Mouse (Mus musculus) erythroid progenitor cell, adult 5-6 weeks (primary cell): ENCODE data around the gene Nptn. TPM values are rescaled to one million over a fixed set of nuclear protein-coding genes. Genes with fewer than 3 reads are reported as not detected.
"Not testable (repeated sequence)": the region's sequence is repeated elsewhere in the genome, so short reads cannot be mapped to it uniquely, and the experiment has no call there.

Source experiments
- ATAC-seq: replicated peaks from 2 replicates; pipeline ENCODE4 v1.8.0; 2016; ENCODE audit warnings: moderate number of reproducible peaks, mild to moderate bottlenecking, moderate TSS enrichment, inconsistent platforms; ENCODE audit not compliant: poor library complexity, low FRiP score, severe bottlenecking
- total RNA-seq, 2 experiments: library from RNA; stranded (forward) in 1 of 2; stranded (reverse) in 1 of 2; fragments of 150-400 nt in 1 of 2; fragments of 186-747, 209-891 nt in 1 of 2; gene quantifications; 2 replicates each; pipeline versions ENCODE4 v1.2.3 to v1.2.4; 2015 to 2017; ENCODE audit warnings: low replicate concordance in 2 of 2

Nptn gene
- total RNA-seq, 2 experiments from 2014 or later, result 230 to 552 TPM

- ATAC-seq, result no peak
Measured at GRCm38 (mm10) chr9:58557457-58558455, 24.3 kb upstream of the Nptn start.

GRCm38 (mm10) chr9:58560211-58560610, 21.8 kb upstream of the Nptn start:
- ATAC-seq, result no peak

- not testable (repeated sequence) for ATAC-seq
Measured at GRCm38 (mm10) chr9:58565945-58566344, 16.1 kb upstream of the Nptn start.

- ATAC-seq, result peak; percentile 57; the same call in 1 of the 2 replicates
Measured at GRCm38 (mm10) chr9:58567682-58568081, 14.4 kb upstream of the Nptn start.

GRCm38 (mm10) chr9:58571001-58571400, 11.0 kb upstream of the Nptn start:
- no peak for ATAC-seq

- ATAC-seq, result peak; percentile 47
Measured at GRCm38 (mm10) chr9:58578669-58579068, 3.4 kb upstream of the Nptn start.

GRCm38 (mm10) chr9:58580453-58581195, 1.4 kb upstream of the Nptn start:
- not testable (repeated sequence) for ATAC-seq

GRCm38 (mm10) chr9:58581283-58581930, 633 bp upstream of the Nptn start:
- ATAC-seq, result peak; percentile 13

- ATAC-seq, result peak; percentile 21; the same call in 1 of the 2 replicates
Measured at GRCm38 (mm10) chr9:58582581-58583266, 684 bp downstream of the Nptn start.

GRCm38 (mm10) chr9:58583267-58583641, 1.2 kb downstream of the Nptn start:
- ATAC-seq, result peak; percentile 44; the same call in 1 of the 2 replicates

- no peak for ATAC-seq
Measured at GRCm38 (mm10) chr9:58584323-58584722, 2.3 kb downstream of the Nptn start.

- no peak for ATAC-seq
Measured at GRCm38 (mm10) chr9:58588657-58589056, 6.6 kb downstream of the Nptn start.

GRCm38 (mm10) chr9:58595313-58595712, 13.3 kb downstream of the Nptn start:
- ATAC-seq, result no peak

- no peak for ATAC-seq
Measured at GRCm38 (mm10) chr9:58613790-58614189, 31.8 kb downstream of the Nptn start.

GRCm38 (mm10) chr9:58615064-58615938, 33.3 kb downstream of the Nptn start:
- peak; percentile 64 for ATAC-seq

GRCm38 (mm10) chr9:58623009-58623408, 41.0 kb downstream of the Nptn start:
- ATAC-seq, result no peak

GRCm38 (mm10) chr9:58627197-58627596, 45.2 kb downstream of the Nptn start:
- no peak for ATAC-seq

- no peak for ATAC-seq
Measured at GRCm38 (mm10) chr9:58630441-58630840, 48.4 kb downstream of the Nptn start.
